Mouse (Mus musculus) large intestine, adult 2 months (tissue): ENCODE measurements around the gene Sept9. TPM values are rescaled to one million over a fixed set of nuclear protein-coding genes. Genes with fewer than 3 reads are reported as not detected.
A peak's percentile ranks its signal among the peaks of the same experiment; 100 is the strongest.

Source experiments
- DNase-seq: peaks from one replicate; pipeline ENCODE4 v3.0.0-alpha.2; 2012; ENCODE audit warnings: low read depth, low spot score
- WGBS: fragments of 180-500 bp; shearing (Covaris S2); methylation state at CpG from one replicate; pipeline ENCODE4 v1.1.7; 2018; 5-methylcytosine and 5-hydroxymethylcytosine counted together
- polyA plus RNA-seq: library from polyadenylated mRNA; depleted of rRNA; stranded (reverse); fragments of >200 nt; gene quantifications from 2 replicates; pipeline ENCODE4 v1.2.3, GENCODE M21; 2012

Gene Sept9
- polyA plus RNA-seq, 1 experiment: 37.3 TPM

GRCm38 (mm10) chr11:117256088-117256487 lies 56.6 kb downstream of the Sept9 start:
- WGBS: 76% methylated on average over 9 of the region's 9 CpGs

GRCm38 (mm10) chr11:117256840-117257239 lies 57.4 kb downstream of the Sept9 start:
- WGBS: 97% methylated on average over 6 of the region's 6 CpGs
- DNase-seq: no peak

More at GRCm38 (mm10) chr11:117256088-117256487, 56.6 kb downstream of the Sept9 start:
- no peak for DNase-seq

DNA sequence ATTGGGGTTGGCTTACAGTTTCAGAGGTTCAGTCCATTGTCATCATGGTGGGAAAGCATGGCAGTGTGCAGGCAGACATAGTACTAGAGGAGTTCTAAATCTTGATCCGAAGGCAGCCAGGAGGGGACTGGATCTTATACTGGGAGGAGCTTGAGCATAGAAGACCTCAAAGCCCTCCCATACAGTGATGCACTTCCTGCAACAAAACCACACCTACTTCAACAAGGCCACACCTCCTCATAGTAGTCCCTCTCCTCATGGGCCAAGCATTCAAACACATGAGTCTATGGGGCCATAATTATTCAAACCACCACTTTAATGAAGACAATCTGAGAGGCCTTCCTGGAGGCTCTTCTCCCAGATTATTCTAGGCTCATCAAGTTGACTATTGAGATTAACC lies 57.8 kb downstream of the Sept9 start:
- WGBS: 90% methylated on average over 1 of the region's 1 CpGs
- no peak for DNase-seq

- DNase-seq: no peak
Measured at GRCm38 (mm10) chr11:117257842-117258241, 58.4 kb downstream of the Sept9 start.

DNA sequence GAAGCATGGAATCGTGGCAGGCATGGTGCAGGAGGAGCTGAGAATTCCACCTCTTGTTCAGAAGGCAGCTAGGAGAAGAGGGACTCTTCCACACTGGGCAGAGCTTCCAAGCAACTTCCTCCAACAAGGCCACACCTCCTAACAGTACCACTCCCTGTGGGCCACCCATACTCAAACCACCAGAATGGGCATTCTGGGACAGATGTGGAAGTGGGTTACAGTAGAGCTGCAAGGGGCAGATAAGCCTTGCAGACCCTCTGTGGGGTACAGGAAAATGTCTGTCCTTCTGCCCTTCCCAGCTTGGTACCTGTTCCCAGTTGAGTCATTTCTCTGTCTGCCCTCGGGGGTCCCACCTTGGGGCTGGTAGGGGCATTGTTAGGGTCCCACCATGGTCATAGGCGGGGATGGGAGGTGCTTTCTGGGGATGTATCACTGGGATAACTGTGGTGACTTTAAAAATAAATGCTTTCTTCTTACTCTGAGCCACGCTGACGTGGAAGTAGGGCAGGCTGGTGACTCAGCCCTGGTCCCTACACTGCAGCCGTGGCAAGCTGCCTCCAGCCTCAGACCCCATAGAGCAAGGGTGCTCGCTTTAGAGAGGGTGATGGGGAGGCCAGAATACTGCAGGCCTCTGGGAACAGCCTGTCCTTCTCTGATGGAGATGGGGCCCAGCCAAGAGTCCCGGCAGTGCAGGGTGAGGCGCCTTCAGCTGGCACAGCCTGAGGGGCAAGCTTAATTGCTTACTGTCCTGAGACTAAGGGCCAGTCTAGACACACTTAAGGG lies 59.9 kb downstream of the Sept9 start:
- DNase-seq: no peak
- WGBS: 68% methylated on average over 9 of the region's 9 CpGs

DNA sequence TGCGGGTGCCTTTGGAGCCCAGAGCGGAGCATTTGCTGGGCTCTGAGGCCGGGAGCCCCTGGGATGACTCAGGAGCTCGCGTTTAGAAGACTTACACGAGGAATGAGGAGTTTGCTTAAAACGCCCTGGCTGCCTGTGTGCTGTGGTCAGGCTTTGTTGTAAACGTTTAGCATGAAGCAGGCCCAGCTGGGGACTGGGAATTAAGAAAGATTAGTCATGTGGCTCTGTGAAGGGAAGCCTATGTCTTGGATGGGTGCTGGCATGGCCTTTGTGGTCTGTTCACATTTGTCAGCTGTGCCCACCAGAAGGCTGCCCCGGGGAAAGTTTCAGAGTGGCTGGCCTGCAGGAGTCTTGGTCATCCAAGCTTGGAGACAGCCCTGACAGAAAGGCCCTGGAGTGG lies 61.2 kb downstream of the Sept9 start:
- 67% methylated on average over 9 of the region's 9 CpGs for WGBS
- no peak for DNase-seq

DNA sequence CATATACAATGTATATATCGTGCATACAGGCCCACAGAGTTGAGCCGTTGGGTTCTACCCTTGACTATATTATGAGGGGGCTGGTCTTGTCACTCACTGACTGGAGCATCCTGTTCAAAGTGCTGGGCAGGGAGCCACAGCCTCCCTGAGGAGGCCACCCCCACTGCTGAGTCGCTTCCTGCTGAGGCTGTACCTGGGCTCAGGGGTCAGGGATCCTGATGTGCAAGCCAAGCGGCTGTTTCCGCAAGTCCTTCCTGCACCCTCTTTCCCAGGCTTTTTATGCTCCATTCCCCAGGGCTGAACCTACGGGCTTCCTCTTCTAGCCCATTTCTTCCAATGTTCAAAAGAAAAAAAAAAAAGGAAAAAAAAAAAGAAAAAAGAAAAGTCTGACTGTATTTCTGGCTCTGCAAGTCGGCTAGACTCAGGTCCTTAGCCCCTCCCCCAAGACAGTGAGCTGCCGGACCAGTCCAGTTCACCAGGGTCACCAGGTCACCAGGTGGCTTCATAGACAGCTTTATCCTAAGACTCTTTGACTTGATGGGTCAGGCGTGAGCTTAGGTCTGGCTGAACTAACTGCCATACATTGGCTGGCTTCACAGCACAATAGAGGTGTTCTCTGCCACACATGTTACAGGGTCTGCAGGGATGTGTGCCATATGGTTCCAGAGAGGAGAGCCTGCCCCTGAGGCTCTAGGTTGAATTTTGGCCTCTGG lies 63.8 kb downstream of the Sept9 start:
- WGBS: 50% methylated on average over 9 of the region's 9 CpGs
- no peak for DNase-seq

DNA sequence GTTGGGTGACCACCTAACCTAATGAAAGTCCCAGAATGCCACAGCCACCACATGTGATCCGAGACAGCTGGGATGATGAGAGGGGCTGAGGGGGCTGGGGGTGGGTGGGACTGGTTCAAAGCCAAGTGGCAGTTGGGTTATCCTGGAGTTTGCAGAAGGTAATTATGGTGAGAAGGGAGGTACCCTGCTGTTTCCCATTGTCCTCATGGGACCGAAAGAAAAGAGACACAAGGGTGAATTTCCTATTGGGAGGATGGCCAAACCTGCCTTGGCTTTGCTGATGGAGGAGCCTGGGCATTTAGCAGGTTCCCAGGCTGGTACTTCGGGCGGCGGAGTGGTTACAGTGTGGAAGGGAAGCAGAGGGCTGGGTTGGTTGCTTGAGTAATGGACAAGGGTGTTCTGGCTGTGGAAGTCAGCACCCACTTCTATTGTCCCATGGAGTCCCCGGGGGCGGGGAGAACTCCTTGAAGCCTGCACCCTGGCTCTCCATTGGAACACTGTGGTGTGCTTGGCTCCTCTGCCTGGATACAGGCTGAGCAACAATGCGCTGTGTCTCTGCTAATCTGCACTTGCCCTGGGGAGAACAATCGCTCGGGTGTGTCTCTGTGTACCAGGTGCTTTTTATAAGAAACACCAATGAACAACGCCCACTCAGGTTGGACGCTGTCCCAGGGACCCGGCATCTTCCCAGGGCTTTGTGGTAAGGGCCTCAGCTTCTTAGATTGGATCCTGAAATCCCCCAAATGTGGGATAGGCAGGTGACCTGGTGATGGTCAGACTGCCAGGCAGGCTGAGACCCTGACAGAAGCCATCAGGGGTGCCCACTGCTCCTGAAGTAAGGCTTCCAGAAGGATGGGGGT lies 64.9 kb downstream of the Sept9 start:
- DNase-seq: peak; percentile 32
- 36% methylated on average over 13 of the region's 13 CpGs for WGBS

DNA sequence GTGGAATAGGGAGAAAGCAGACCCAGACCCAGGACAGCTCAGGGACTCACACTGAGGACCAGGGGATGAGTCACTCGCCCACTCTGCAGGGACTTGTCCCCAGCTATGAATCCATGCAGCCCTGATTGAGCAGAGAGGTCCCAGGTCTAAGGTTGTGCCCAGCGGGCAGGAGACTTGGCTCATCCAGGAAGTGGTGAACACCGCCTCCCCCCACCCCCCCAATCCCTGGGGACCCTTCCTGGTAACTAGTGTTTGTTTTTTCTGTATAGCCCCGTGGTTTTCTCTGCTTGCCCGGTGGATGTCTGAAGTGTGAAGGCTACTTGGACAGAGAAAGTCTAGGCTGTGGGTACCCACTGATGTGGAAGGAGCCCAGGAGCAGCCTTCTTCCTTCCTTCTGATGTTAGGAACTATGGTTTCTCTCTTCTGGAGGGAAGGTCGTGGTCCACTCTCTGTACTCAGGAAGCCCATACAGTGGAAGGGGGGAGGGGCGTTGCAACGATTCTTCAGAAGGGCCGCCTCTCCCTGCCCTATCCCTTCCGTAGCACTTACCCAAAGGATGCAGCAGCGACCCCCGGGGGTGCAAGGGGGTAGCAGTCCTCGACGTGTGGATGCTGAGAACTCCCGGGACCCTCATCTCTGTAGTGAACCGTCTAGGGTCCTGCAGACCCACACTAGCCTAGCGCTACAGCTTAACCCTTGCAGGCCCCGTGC lies 66.0 kb downstream of the Sept9 start:
- 8% methylated on average over 18 of the region's 18 CpGs for WGBS
- DNase-seq: no peak

- WGBS: 1% methylated on average over 65 of the region's 69 CpGs
- no peak for DNase-seq
Measured at GRCm38 (mm10) chr11:117265981-117266905, 66.8 kb downstream of the Sept9 start.

- DNase-seq: no peak
- 12% methylated on average over 37 of the region's 37 CpGs for WGBS
Measured at GRCm38 (mm10) chr11:117266906-117267721, 67.7 kb downstream of the Sept9 start.

- no peak for DNase-seq
- WGBS: 55% methylated on average over 4 of the region's 4 CpGs
Measured at GRCm38 (mm10) chr11:117267828-117268227, 68.4 kb downstream of the Sept9 start.

DNA sequence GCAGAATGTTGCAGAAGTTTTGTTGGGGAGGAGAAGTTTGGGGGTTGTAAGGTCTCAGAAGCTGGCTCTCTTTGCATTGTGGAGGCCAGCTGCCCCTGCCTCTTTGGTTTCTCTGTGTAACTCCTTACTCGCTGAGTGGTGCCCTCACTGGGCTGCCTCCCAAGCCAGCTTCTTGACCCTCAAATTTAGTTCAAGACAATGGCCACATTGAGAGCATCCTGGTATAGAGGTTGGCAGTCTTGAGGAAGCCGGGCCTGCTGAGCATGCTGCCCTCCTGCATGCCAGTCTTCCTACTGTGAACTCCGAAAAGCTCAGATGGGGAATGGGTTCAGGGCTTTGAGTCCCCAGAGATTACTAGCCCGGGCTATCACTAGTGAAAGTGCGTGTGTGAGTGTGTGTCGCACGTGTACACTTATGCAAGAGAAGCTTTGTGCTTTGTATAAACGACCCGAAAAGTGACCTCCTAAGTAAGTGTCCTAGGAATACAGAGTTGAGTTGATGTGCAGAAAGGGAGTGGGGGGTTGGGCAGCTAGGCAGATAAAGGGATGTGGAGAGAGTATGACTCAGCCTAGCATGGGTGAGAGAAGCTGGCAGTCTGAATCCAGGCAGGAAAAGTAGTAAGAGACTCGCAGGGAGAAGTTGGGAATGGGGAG lies 69.0 kb downstream of the Sept9 start:
- DNase-seq: no peak
- WGBS: 70% methylated on average over 10 of the region's 10 CpGs

DNA sequence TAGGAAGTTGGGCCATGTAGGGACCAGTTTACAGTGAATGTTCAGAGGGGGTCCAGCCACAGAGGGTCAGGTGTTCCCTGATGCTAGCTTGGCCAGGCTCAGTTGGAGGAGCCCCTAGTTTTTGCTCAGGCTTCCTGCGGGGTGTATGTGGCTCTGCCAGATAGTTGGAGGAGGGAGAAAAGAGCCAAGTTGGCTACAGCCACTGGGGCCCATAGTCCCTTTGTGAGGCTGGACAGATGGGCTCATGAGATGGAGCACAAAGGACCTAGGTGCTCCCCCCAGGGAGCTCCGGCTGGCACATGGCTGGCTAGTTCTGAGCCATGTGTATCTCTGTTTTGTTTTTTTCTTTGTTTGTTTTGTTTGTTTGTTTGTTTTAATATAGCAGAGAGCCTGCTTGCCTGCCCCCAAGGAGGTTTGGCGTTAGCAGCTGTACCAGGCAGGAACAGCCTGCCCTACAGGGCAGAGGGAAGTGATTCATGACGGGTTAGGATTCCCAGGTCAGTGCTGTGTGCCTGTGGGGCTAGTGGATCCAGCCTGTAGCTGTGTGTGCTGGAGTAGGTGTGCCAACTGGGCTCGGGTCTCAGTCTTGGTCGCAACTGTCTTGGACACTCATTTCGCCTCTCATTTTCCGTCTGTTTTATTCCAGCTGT lies 69.7 kb downstream of the Sept9 start:
- WGBS: 73% methylated on average over 8 of the region's 8 CpGs
- DNase-seq: no peak

- no peak for DNase-seq
- 59% methylated on average over 6 of the region's 6 CpGs for WGBS
Measured at GRCm38 (mm10) chr11:117269946-117270345, 70.5 kb downstream of the Sept9 start.

DNA sequence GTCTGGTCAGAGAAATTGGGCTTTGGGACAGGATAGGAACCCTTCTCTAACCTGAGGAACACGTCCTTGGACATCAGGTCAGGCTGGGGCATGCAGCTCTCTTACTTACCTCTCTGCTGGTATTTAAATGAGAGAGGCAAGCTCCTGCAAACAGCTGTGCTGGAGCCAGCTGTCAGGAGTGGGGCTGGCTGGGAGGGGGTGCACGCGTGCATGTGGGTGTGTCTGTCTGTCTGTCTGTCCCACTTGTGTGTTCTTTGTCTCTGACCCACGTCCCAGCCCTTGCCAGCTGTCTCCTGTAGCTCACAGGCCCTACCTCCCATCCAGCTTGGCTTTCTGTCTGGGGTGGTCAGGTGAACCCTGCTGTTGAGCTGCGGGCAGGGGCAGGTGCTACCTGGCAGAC lies 75.5 kb downstream of the Sept9 start:
- no peak for DNase-seq
- 50% methylated on average over 5 of the region's 5 CpGs for WGBS

DNA sequence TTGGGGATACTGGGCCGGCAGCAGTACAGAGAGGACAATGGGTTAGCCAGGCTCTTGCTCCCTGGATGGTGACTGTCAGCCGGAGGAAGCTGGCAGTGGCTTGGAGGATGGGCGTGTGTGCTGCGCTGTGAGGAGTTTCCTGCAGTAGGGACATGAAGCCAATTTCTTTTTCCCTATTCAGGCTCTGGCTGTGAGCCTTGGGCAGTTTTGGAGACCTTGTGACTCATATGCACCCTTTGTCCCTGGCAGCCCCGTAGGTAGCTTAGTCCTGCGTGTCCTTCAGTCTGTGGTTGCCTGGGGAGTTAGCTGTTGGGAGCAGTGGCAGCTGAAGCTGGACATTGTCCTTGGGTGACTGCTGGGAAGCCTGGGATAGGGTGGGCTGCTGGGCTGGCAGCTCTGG lies 76.5 kb downstream of the Sept9 start:
- DNase-seq: no peak
- WGBS: 7% methylated on average over 6 of the region's 6 CpGs
